Mouse (Mus musculus): Measurements from ENCODE around the gene Zfp341. TPM values are rescaled to one million over a fixed set of nuclear protein-coding genes. Genes with fewer than 3 reads are reported as not detected.

The Zfp341 gene
- polyA plus RNA-seq, 1 experiment from 2014 or later: 1.3 TPM

- peak overlapping the region; percentile 87 for H3K27ac ChIP-seq (ENCODE audit: low read length)
- under 1% methylated on average over 60 of the region's 67 CpGs for WGBS
These were observed 43.8 kb downstream of the Zfp341 start for GRCm38 (mm10) chr2:154656710-154657485.

GRCm38 (mm10) chr2:154657486-154658237 is 44.6 kb downstream of the Zfp341 start:
- H3K27ac ChIP-seq (ENCODE audit: low read length): peak overlapping the region; percentile 87
- no peaks in the 10 kb centered on the region for H3K27me3 ChIP-seq (ENCODE audit: insufficient read depth, low read length)
- H3K36me3 ChIP-seq (ENCODE audit: insufficient read depth, low read length): peaks cover 6% of the 10 kb centered on the region; the same call in 1 of the 2 replicates
- H3K9me3 ChIP-seq (ENCODE audit: low read length): no peaks in the 10 kb centered on the region
- H3K4me2 ChIP-seq (replicated peaks; ENCODE audit: low read depth, low read length): peak overlapping the region; percentile 71
- H3K4me3 ChIP-seq (ENCODE audit: low read length): peak overlapping the region; percentile 92
- peaks cover 17% of the 10 kb centered on the region for H3K4me1 ChIP-seq (ENCODE audit: insufficient read depth, low read length)
- ATAC-seq (ENCODE audit: low FRiP score, low TSS enrichment): no peak; the same call in 1 of the 2 replicates
- WGBS: 4% methylated on average over 12 of the region's 12 CpGs
- peak overlapping the region; percentile 91 for H3K9ac ChIP-seq (replicated peaks; ENCODE audit: low read length)

More at GRCm38 (mm10) chr2:154656710-154657485, 43.8 kb downstream of the Zfp341 start:
- ATAC-seq (ENCODE audit: low FRiP score, low TSS enrichment): peak; percentile 100
- Histone ChIP-seq H3K4me3 (ENCODE audit: low read length) (peak overlapping the region; percentile 92), H3K4me2 (replicated peaks; ENCODE audit: low read depth, low read length) (peak overlapping the region; percentile 71), H3K36me3 (ENCODE audit: insufficient read depth, low read length) (peaks cover 6% of the 10 kb centered on the region; the same call in 1 of the 2 replicates), H3K27me3 (ENCODE audit: insufficient read depth, low read length) (no peaks in the 10 kb centered on the region), H3K4me1 (ENCODE audit: insufficient read depth, low read length) (peaks cover 17% of the 10 kb centered on the region), H3K9me3 (ENCODE audit: low read length) (no peaks in the 10 kb centered on the region), H3K9ac (replicated peaks; ENCODE audit: low read length) (peak overlapping the region; percentile 91)

DNA sequence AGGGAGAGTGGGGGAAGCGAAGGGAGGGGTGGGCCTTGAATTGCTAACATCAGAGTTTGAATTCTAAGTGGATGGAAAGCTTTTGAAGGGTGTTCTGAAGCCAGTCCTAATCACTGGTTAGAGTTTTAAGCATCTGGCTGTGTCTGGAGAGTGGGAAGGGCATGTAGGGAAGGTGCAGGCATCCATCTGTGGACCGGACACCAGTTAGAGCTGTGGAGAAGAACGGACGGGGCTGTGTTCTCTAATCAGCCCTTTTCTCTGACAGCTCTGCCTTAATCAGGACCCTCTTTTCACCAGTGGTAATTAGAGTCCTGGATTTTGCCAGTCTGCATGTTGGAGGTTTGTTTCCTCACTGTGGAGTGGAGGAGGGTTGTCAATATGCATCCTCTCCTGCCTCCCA is 46.0 kb downstream of the Zfp341 start:
- Histone ChIP-seq H3K27me3 (ENCODE audit: insufficient read depth, low read length) (no peaks in the 10 kb centered on the region), H3K9me3 (ENCODE audit: low read length) (no peaks in the 10 kb centered on the region), H3K27ac (ENCODE audit: low read length) (no peak overlapping the region), H3K4me1 (ENCODE audit: insufficient read depth, low read length) (peaks cover 17% of the 10 kb centered on the region), H3K4me3 (ENCODE audit: low read length) (peak overlapping the region; percentile 0; the same call in 1 of the 2 replicates), H3K4me2 (replicated peaks; ENCODE audit: low read depth, low read length) (peak overlapping the region; percentile 71; the same call in 1 of the 2 replicates), H3K9ac (replicated peaks; ENCODE audit: low read length) (no peak overlapping the region), H3K36me3 (ENCODE audit: insufficient read depth, low read length) (peaks cover 6% of the 10 kb centered on the region)
- ATAC-seq (ENCODE audit: low FRiP score, low TSS enrichment): no peak
- WGBS: 81% methylated on average over 4 of the region's 4 CpGs

DNA sequence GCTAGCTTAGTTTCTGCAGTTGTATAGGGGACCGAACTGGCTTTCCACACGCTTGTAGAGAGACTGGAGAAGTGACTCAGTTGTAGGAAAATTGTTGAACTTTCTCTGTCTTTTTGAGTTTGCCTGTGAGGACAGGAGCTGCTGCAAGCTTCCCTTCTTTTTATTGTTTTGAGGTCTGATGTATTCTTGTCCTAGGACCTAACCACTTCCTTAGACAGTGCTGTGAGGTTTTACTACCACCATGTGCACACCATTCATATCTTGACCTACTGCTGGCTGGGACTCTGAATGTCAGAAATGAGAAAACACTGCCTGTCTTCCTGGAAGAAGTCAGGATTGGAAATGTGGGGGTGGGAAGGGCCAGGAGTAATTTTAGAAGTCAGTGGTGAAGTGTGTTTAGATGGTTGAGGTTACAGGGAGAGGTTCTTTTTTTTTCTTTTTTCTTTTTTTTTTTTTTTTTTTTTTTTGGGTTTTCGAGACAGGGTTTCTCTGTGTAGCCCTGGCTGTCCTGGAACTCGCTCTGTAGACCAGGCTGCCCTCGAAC is 46.5 kb downstream of the Zfp341 start:
- H3K4me3 ChIP-seq (ENCODE audit: low read length): peak overlapping the region; percentile 0; the same call in 1 of the 2 replicates
- WGBS: 78% methylated on average over 5 of the region's 5 CpGs
- H3K27ac ChIP-seq (ENCODE audit: low read length): no peak overlapping the region

GRCm38 (mm10) chr2:154668680-154669079 is 55.6 kb downstream of the Zfp341 start:
- H3K4me2 ChIP-seq (replicated peaks; ENCODE audit: low read depth, low read length): no peak overlapping the region
- H3K9ac ChIP-seq (replicated peaks; ENCODE audit: low read length): no peak overlapping the region
- no peak for ATAC-seq (ENCODE audit: low FRiP score, low TSS enrichment)
- H3K36me3 ChIP-seq (ENCODE audit: insufficient read depth, low read length): peaks cover 6% of the 10 kb centered on the region
- 69% methylated on average over 7 of the region's 7 CpGs for WGBS
- no peak overlapping the region for H3K4me3 ChIP-seq (ENCODE audit: low read length)
- H3K27ac ChIP-seq (ENCODE audit: low read length): no peak overlapping the region
- no peaks in the 10 kb centered on the region for H3K27me3 ChIP-seq (ENCODE audit: insufficient read depth, low read length)
- peaks cover 4% of the 10 kb centered on the region; the same call in 1 of the 2 replicates for H3K4me1 ChIP-seq (ENCODE audit: insufficient read depth, low read length)
- no peaks in the 10 kb centered on the region for H3K9me3 ChIP-seq (ENCODE audit: low read length)

More for the DNA sequence above, 46.5 kb downstream of the Zfp341 start:
- Histone ChIP-seq H3K36me3 (ENCODE audit: insufficient read depth, low read length) (peaks cover 9% of the 10 kb centered on the region), H3K9me3 (ENCODE audit: low read length) (no peaks in the 10 kb centered on the region), H3K4me2 (replicated peaks; ENCODE audit: low read depth, low read length) (peak overlapping the region; percentile 71; the same call in 1 of the 2 replicates), H3K27me3 (ENCODE audit: insufficient read depth, low read length) (no peaks in the 10 kb centered on the region), H3K4me1 (ENCODE audit: insufficient read depth, low read length) (peaks cover 17% of the 10 kb centered on the region), H3K9ac (replicated peaks; ENCODE audit: low read length) (no peak overlapping the region)
- ATAC-seq (ENCODE audit: low FRiP score, low TSS enrichment): no peak

- WGBS: 73% methylated on average over 4 of the region's 4 CpGs
- H3K36me3 ChIP-seq (ENCODE audit: insufficient read depth, low read length): peaks cover 3% of the 10 kb centered on the region
These were observed 57.0 kb downstream of the Zfp341 start for GRCm38 (mm10) chr2:154670106-154670505.

DNA sequence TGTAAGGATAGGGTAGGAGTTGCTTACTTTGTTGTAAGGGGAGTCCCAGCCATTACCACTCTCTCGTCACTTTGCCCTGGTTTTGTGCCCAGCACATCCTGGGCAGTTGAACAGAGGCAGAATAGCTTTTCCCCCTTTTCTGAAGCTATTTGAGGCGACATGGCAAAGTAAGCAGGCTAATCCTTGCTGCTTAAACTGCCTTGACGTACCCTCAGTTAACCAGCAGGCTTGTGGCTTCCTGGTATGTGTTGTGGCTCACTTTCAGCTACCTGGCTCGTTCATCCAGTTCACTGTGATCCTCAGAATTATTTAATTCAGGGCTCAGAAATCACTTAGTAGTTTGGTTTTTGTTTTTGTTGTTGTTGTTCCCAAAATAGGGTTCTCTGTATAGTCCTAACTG is 57.6 kb downstream of the Zfp341 start:
- no peak overlapping the region for H3K4me3 ChIP-seq (ENCODE audit: low read length)

More at GRCm38 (mm10) chr2:154670106-154670505, 57.0 kb downstream of the Zfp341 start:
- Histone ChIP-seq H3K9ac (replicated peaks; ENCODE audit: low read length) (no peak overlapping the region), H3K4me3 (ENCODE audit: low read length) (no peak overlapping the region), H3K27ac (ENCODE audit: low read length) (no peak overlapping the region), H3K9me3 (ENCODE audit: low read length) (no peaks in the 10 kb centered on the region), H3K4me2 (replicated peaks; ENCODE audit: low read depth, low read length) (no peak overlapping the region), H3K4me1 (ENCODE audit: insufficient read depth, low read length) (peaks cover 11% of the 10 kb centered on the region; the same call in 1 of the 2 replicates), H3K27me3 (ENCODE audit: insufficient read depth, low read length) (no peaks in the 10 kb centered on the region)
- no peak for ATAC-seq (ENCODE audit: low FRiP score, low TSS enrichment)

GRCm38 (mm10) chr2:154674008-154674407 is 60.9 kb downstream of the Zfp341 start:
- Histone ChIP-seq H3K36me3 (ENCODE audit: insufficient read depth, low read length) (peaks cover 3% of the 10 kb centered on the region), H3K27ac (ENCODE audit: low read length) (no peak overlapping the region), H3K9me3 (ENCODE audit: low read length) (no peaks in the 10 kb centered on the region), H3K27me3 (ENCODE audit: insufficient read depth, low read length) (no peaks in the 10 kb centered on the region), H3K4me1 (ENCODE audit: insufficient read depth, low read length) (peaks cover 29% of the 10 kb centered on the region), H3K4me2 (replicated peaks; ENCODE audit: low read depth, low read length) (no peak overlapping the region), H3K4me3 (ENCODE audit: low read length) (no peak overlapping the region), H3K9ac (replicated peaks; ENCODE audit: low read length) (no peak overlapping the region)
- 60% methylated on average over 4 of the region's 4 CpGs for WGBS
- ATAC-seq (ENCODE audit: low FRiP score, low TSS enrichment): no peak

More for the DNA sequence above, 57.6 kb downstream of the Zfp341 start:
- WGBS: 86% methylated on average over 4 of the region's 4 CpGs
- Histone ChIP-seq H3K4me2 (replicated peaks; ENCODE audit: low read depth, low read length) (no peak overlapping the region), H3K27ac (ENCODE audit: low read length) (no peak overlapping the region), H3K4me1 (ENCODE audit: insufficient read depth, low read length) (peaks cover 11% of the 10 kb centered on the region; the same call in 1 of the 2 replicates), H3K36me3 (ENCODE audit: insufficient read depth, low read length) (peaks cover 3% of the 10 kb centered on the region), H3K9ac (replicated peaks; ENCODE audit: low read length) (no peak overlapping the region), H3K27me3 (ENCODE audit: insufficient read depth, low read length) (no peaks in the 10 kb centered on the region), H3K9me3 (ENCODE audit: low read length) (no peaks in the 10 kb centered on the region)
- ATAC-seq (ENCODE audit: low FRiP score, low TSS enrichment): no peak
